Mouse (Mus musculus): Measurements from ENCODE around the gene Cd47. TPM values are rescaled to one million over a fixed set of nuclear protein-coding genes. Genes with fewer than 3 reads are reported as not detected.
A peak's percentile ranks its signal among the peaks of the same experiment; 100 is the strongest.

Gene Cd47
- total and polyA plus RNA-seq, 2 experiments from 2014 or later = 32.9 to 77.8 TPM

DNA sequence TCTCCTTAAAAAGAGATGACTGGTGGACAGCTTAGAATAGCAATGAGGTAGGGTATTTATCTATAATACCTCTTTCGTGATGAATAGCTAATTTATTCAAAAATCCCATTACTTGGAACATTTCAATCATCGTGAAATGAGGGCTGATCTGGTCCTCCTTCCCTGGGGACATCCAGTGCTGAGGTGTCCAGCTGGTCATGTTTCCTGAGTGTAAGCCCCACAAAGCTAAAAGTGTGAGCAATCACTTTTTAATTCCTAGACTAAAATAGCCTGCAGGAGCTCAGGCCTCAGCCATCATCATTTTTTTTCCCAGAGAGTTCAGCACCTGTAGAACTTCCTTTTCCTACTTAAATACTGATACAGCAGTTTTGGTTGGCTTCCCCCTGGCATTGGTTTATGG lies 150.0 kb downstream of the Cd47 start:
- H3K27ac ChIP-seq (ENCODE audit: low read depth) = no peak overlapping the region
- no peaks in the 10 kb centered on the region for H3K27me3 ChIP-seq (ENCODE audit: control insufficient read depth, insufficient read depth, low read length)
- no peak for ATAC-seq (ENCODE audit: insufficient read depth, low read depth)
- TF ChIP-seq CTCF (IDR thresholded peaks at IDR 0.05; ENCODE audit: low read depth) (no peak), EP300 (IDR thresholded peaks at IDR 0.05; ENCODE audit: low read depth) (no peak)
- WGBS = 68% methylated on average over 2 of the region's 2 CpGs
- no peak overlapping the region for H3K4me2 ChIP-seq (ENCODE audit: low read depth, low read length)
- DNase-seq (ENCODE audit: low spot score) = no peak
- no peaks in the 10 kb centered on the region for H3K9me3 ChIP-seq (replicated peaks; ENCODE audit: control insufficient read depth, low read length)
- H3K9ac ChIP-seq (replicated peaks; ENCODE audit: low read depth, low read length) = no peak overlapping the region
- no peaks in the 10 kb centered on the region for H3K36me3 ChIP-seq (replicated peaks; ENCODE audit: control insufficient read depth, insufficient read depth, low read length)
- H3K4me1 ChIP-seq (ENCODE audit: control insufficient read depth, insufficient read depth) = peaks cover 4% of the 10 kb centered on the region; the same call in 1 of the 2 replicates
- H3K4me3 ChIP-seq (ENCODE audit: low read depth, low read length) = no peak overlapping the region

DNA sequence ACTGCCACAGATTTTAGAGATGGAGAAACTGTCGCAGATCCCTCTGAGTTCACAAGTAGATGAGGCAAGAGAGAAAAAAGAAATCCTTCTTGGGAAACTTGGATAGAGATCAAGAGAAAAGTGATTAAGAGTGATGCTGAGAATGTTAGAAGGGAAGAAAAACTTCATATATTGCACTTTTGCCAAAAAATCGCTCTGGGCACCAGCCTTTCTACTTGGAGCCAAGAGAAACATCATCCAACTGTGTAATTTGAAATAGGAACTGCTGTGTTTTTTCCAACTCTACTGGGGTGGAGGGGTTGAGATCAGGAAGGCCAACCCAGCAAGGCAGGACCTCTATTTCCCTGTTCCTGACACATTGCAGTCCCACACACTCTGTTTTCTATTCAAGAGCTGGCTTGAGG lies 151.0 kb downstream of the Cd47 start:
- Histone ChIP-seq H3K4me3 (ENCODE audit: low read depth, low read length) (no peak overlapping the region), H3K36me3 (replicated peaks; ENCODE audit: control insufficient read depth, insufficient read depth, low read length) (no peaks in the 10 kb centered on the region), H3K4me2 (ENCODE audit: low read depth, low read length) (no peak overlapping the region), H3K4me1 (ENCODE audit: control insufficient read depth, insufficient read depth) (peaks cover 4% of the 10 kb centered on the region; the same call in 1 of the 2 replicates), H3K27me3 (ENCODE audit: control insufficient read depth, insufficient read depth, low read length) (no peaks in the 10 kb centered on the region), H3K9ac (replicated peaks; ENCODE audit: low read depth, low read length) (no peak overlapping the region), H3K9me3 (replicated peaks; ENCODE audit: control insufficient read depth, low read length) (no peaks in the 10 kb centered on the region), H3K27ac (ENCODE audit: low read depth) (no peak overlapping the region)
- WGBS = 60% methylated on average over 2 of the region's 2 CpGs
- DNase-seq (ENCODE audit: low spot score) = peak; percentile 68
- TF ChIP-seq CTCF (IDR thresholded peaks at IDR 0.05; ENCODE audit: low read depth) (no peak), EP300 (IDR thresholded peaks at IDR 0.05; ENCODE audit: low read depth) (no peak)
- 0 out of 2 replicates have a peak, but pooled peaks have one; percentile 31 for ATAC-seq (ENCODE audit: insufficient read depth, low read depth)

DNA sequence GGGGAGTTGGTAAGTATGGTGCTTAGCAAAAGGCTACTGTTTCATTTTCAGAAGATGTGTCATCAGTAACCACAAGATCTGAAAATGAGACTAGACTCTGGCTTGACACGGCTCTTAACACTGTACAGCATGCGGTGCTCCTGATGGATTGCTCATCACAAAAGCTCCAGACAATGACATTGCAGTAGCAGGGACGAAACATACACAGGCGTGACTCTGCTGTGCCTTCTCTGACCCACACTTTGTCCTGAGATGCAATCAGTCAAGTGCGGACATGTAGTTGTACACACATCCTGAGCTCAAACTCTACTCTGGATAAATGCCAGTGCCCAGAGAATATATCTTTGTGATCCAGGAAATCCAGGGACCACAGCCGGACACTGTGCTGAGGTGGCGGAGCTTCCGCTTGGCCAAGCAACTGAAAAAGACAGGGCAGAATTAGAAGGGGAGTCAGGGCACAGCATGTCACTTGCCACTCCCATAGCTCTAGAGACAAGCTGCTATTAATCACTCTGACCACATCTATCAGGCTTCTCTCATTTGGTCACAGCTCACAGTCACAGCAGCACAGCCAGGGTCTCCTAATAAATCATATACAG lies 151.7 kb downstream of the Cd47 start:
- Histone ChIP-seq H3K4me3 (ENCODE audit: low read depth, low read length) (no peak overlapping the region), H3K36me3 (replicated peaks; ENCODE audit: control insufficient read depth, insufficient read depth, low read length) (no peaks in the 10 kb centered on the region), H3K4me1 (ENCODE audit: control insufficient read depth, insufficient read depth) (peaks cover 4% of the 10 kb centered on the region; the same call in 1 of the 2 replicates), H3K4me2 (ENCODE audit: low read depth, low read length) (no peak overlapping the region), H3K9ac (replicated peaks; ENCODE audit: low read depth, low read length) (no peak overlapping the region), H3K27me3 (ENCODE audit: control insufficient read depth, insufficient read depth, low read length) (no peaks in the 10 kb centered on the region), H3K9me3 (replicated peaks; ENCODE audit: control insufficient read depth, low read length) (no peaks in the 10 kb centered on the region), H3K27ac (ENCODE audit: low read depth) (peak overlapping the region; percentile 8; the same call in 1 of the 2 replicates)
- TF ChIP-seq EP300 (IDR thresholded peaks at IDR 0.05; ENCODE audit: low read depth) = no peak
- no peak for TF ChIP-seq CTCF (IDR thresholded peaks at IDR 0.05; ENCODE audit: low read depth)
- WGBS = 55% methylated on average over 8 of the region's 8 CpGs
- ATAC-seq (ENCODE audit: insufficient read depth, low read depth) = peak; percentile 44; the same call in 1 of the 2 replicates
- DNase-seq (ENCODE audit: low spot score) = no peak

DNA sequence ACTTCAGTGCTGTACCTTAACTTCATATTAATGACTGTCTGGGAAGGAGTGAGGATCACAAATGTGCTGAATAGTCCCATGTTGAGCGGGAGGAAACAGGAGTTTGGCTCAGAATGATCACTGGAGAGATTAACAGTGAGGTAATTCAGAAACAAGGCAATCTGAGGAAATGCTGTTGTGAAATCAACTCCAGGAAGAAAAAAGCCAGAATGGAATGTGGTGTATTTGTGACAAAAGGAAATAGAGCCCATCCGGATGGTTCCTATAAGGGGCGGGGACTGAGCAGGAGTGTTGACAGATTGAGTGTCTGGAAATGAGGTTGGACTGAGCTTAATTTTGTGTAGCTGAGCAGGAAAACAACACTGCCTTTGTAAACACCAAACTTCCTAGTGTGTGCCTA lies 153.5 kb downstream of the Cd47 start:
- H3K27me3 ChIP-seq (ENCODE audit: control insufficient read depth, insufficient read depth, low read length) = no peaks in the 10 kb centered on the region
- H3K27ac ChIP-seq (ENCODE audit: low read depth) = peak overlapping the region; percentile 59
- peaks cover 4% of the 10 kb centered on the region; the same call in 1 of the 2 replicates for H3K4me1 ChIP-seq (ENCODE audit: control insufficient read depth, insufficient read depth)
- H3K4me2 ChIP-seq (ENCODE audit: low read depth, low read length) = no peak overlapping the region
- DNase-seq (ENCODE audit: low spot score) (peak; percentile 59), ATAC-seq (ENCODE audit: insufficient read depth, low read depth) (peak; percentile 60; the same call in 1 of the 2 replicates)
- no peak overlapping the region for H3K9ac ChIP-seq (replicated peaks; ENCODE audit: low read depth, low read length)
- TF ChIP-seq EP300 (IDR thresholded peaks at IDR 0.05; ENCODE audit: low read depth) (no peak), CTCF (IDR thresholded peaks at IDR 0.05; ENCODE audit: low read depth) (no peak)
- H3K9me3 ChIP-seq (replicated peaks; ENCODE audit: control insufficient read depth, low read length) = no peaks in the 10 kb centered on the region
- WGBS = 47% methylated on average over 3 of the region's 3 CpGs
- H3K36me3 ChIP-seq (replicated peaks; ENCODE audit: control insufficient read depth, insufficient read depth, low read length) = no peaks in the 10 kb centered on the region
- H3K4me3 ChIP-seq (ENCODE audit: low read depth, low read length) = no peak overlapping the region

DNA sequence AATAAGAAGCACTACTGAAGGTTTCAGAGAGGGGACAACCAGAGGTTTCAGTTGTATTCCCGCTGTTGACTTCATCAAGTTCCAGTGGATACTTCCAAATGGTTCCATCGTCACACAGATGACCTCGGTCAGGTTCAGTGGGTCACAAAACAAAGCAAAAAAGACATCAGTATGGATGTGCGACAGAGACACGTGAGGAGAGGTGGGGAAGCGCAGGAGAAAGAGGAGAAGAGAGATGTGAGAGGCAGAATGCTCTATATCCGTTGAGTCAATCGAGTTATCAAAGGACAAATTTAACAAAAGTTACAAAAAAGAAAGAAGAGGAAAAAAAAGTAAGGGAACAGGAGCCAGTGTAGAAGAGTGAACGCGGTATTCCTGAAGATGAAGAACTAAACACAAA lies 154.6 kb downstream of the Cd47 start:
- no peak overlapping the region for H3K4me3 ChIP-seq (ENCODE audit: low read depth, low read length)
- WGBS = 88% methylated on average over 10 of the region's 10 CpGs
- H3K9ac ChIP-seq (replicated peaks; ENCODE audit: low read depth, low read length) = no peak overlapping the region
- H3K27me3 ChIP-seq (ENCODE audit: control insufficient read depth, insufficient read depth, low read length) = no peaks in the 10 kb centered on the region
- TF ChIP-seq EP300 (IDR thresholded peaks at IDR 0.05; ENCODE audit: low read depth) = no peak
- TF ChIP-seq CTCF (IDR thresholded peaks at IDR 0.05; ENCODE audit: low read depth) = no peak
- H3K4me2 ChIP-seq (ENCODE audit: low read depth, low read length) = no peak overlapping the region
- H3K27ac ChIP-seq (ENCODE audit: low read depth) = no peak overlapping the region
- no peaks in the 10 kb centered on the region for H3K9me3 ChIP-seq (replicated peaks; ENCODE audit: control insufficient read depth, low read length)
- H3K4me1 ChIP-seq (ENCODE audit: control insufficient read depth, insufficient read depth) = peaks cover 4% of the 10 kb centered on the region; the same call in 1 of the 2 replicates
- H3K36me3 ChIP-seq (replicated peaks; ENCODE audit: control insufficient read depth, insufficient read depth, low read length) = no peaks in the 10 kb centered on the region
- DNase-seq (ENCODE audit: low spot score) (no peak), ATAC-seq (ENCODE audit: insufficient read depth, low read depth) (no peak)

DNA sequence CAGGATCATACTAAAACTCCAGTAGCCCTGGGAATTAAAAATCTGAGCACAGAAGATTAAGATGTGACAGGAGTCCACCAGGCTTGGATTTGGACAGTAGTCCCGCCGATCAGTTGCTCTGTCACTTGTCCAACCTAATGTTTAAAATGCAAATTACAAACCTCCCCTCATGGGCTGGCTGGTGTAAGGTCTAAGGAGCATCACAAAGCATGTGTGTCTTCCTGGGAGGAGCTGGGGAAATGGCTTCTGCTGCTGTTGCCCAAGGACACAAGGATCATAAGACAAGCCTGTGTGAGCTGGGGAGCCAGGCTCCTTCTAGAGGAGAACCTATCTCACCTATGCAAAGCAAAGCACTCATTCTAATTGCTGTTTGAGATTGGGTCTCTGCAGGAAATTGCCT lies 155.0 kb downstream of the Cd47 start:
- DNase-seq (ENCODE audit: low spot score) (no peak), ATAC-seq (ENCODE audit: insufficient read depth, low read depth) (no peak)
- H3K36me3 ChIP-seq (replicated peaks; ENCODE audit: control insufficient read depth, insufficient read depth, low read length) = no peaks in the 10 kb centered on the region
- no peak overlapping the region for H3K4me3 ChIP-seq (ENCODE audit: low read depth, low read length)
- H3K27ac ChIP-seq (ENCODE audit: low read depth) = no peak overlapping the region
- H3K4me2 ChIP-seq (ENCODE audit: low read depth, low read length) = no peak overlapping the region
- no peak overlapping the region for H3K9ac ChIP-seq (replicated peaks; ENCODE audit: low read depth, low read length)
- H3K4me1 ChIP-seq (ENCODE audit: control insufficient read depth, insufficient read depth) = peaks cover 4% of the 10 kb centered on the region; the same call in 1 of the 2 replicates
- H3K27me3 ChIP-seq (ENCODE audit: control insufficient read depth, insufficient read depth, low read length) = no peaks in the 10 kb centered on the region
- TF ChIP-seq CTCF (IDR thresholded peaks at IDR 0.05; ENCODE audit: low read depth) (no peak), EP300 (IDR thresholded peaks at IDR 0.05; ENCODE audit: low read depth) (no peak)
- no peaks in the 10 kb centered on the region for H3K9me3 ChIP-seq (replicated peaks; ENCODE audit: control insufficient read depth, low read length)
- WGBS = 79% methylated on average over 2 of the region's 2 CpGs

Data from heart, postnatal 0 days (tissue).